Comparison of ENCODE assay signal across 10 mouse cellular contexts in the genomic region with DNA sequence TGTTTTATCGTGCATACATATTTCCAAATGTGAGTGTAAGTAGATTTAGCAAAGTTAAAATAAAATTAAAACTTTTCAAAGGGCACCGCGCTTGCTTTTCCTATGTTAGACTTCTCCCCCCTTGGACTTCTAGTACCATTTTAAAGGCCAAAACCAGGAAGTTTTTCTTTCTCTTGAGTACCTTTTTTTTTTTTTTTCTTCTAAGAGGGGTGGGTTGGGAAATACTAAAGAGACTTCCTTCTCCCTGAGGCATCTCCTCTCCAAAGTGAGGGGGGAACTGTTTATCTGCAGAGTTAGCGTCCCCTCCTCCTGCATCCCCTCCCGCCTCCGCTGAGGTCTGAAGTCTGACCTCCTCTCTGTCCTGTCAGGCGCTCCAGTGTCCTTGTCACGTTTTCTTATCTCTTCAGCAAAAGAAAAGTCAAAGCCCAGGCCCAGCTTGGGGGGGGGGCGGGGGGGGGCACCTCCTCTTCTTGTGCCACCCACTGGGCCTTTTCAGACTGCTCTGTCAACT.
DNase-seq lines count a peak whose midpoint lies in the region; ATAC-seq and TF ChIP-seq lines count a peak whose summit lies in the region.
"Had no signal": no experiment of that assay in that cellular context is flagged by ENCODE, and none has a peak within 500 bp of the region (broad histone marks: within the 10 kb centered on the region; RNA-seq: fewer than 3 reads in every experiment).

No protein-coding gene starts in this region.

- WGBS in heart, embryonic 13.5 days: 17% methylated on average over 9 of the region's 9 CpGs
- WGBS in lung, embryonic 15.5 days: 17% methylated on average over 9 of the region's 9 CpGs
- 52% methylated on average over 9 of the region's 9 CpGs for WGBS in lung, adult 2 months
- WGBS in embryonic facial prominence, embryonic 14.5 days: 30% methylated on average over 9 of the region's 9 CpGs

- 0 out of 2 replicates have a peak, but pooled peaks cover 3% of the 10 kb centered on the region for H3K27me3 ChIP-seq in heart, embryonic 13.5 days (replicated peaks)
- no peaks in the 10 kb centered on the region for H3K27me3 ChIP-seq in lung, embryonic 15.5 days
- no peaks in the 10 kb centered on the region for H3K27me3 ChIP-seq in embryonic facial prominence, embryonic 14.5 days (replicated peaks; ENCODE audit: control insufficient read depth, insufficient read depth, low read length)

- peak overlapping the region; percentile 53 for H3K4me2 ChIP-seq in heart, embryonic 13.5 days
- H3K4me2 ChIP-seq in lung, embryonic 15.5 days: peak overlapping the region; percentile 41; the same call in 1 of the 2 replicates
- H3K4me2 ChIP-seq in embryonic facial prominence, embryonic 14.5 days (ENCODE audit: low read depth, low read length): peak overlapping the region; percentile 47

- peaks cover 59% of the 10 kb centered on the region for H3K4me1 ChIP-seq in heart, embryonic 13.5 days
- peaks cover 44% of the 10 kb centered on the region for H3K4me1 ChIP-seq in lung, embryonic 15.5 days
- H3K4me1 ChIP-seq in lung, adult 2 months (ENCODE audit: control insufficient read depth, insufficient read depth, low read length): peaks cover 3% of the 10 kb centered on the region
- H3K4me1 ChIP-seq in embryonic facial prominence, embryonic 14.5 days (ENCODE audit: control insufficient read depth, insufficient read depth, low read length): peaks cover 31% of the 10 kb centered on the region

- no peak overlapping the region for H3K9ac ChIP-seq in heart, embryonic 13.5 days
- no peak overlapping the region for H3K9ac ChIP-seq in lung, embryonic 15.5 days
- peak overlapping the region; percentile 14; the same call in 1 of the 2 replicates for H3K9ac ChIP-seq in embryonic facial prominence, embryonic 14.5 days (ENCODE audit: low read depth, low read length)

- H3K9me3 ChIP-seq in heart, embryonic 13.5 days: no peaks in the 10 kb centered on the region
- H3K9me3 ChIP-seq in lung, embryonic 15.5 days: no peaks in the 10 kb centered on the region
- no peaks in the 10 kb centered on the region for H3K9me3 ChIP-seq in embryonic facial prominence, embryonic 14.5 days (ENCODE audit: control insufficient read depth, low read length)

- no peak for DNase-seq in heart, adult 8-10 months (ENCODE audit: low spot score)
- no peak for DNase-seq in lung, adult 2 months
- DNase-seq in embryonic facial prominence, embryonic 14.5 days (ENCODE audit: low spot score): no peak
- no peak for DNase-seq in layer of hippocampus, adult 2 months (ENCODE audit: low spot score in 2 of 2)
- no peak for DNase-seq in cerebellum, postnatal 36 days
- DNase-seq: cerebellum, adult 8-10 months; kidney, adult 2 months had no signal

- no peaks in the 10 kb centered on the region for H3K36me3 ChIP-seq in heart, embryonic 13.5 days
- no peaks in the 10 kb centered on the region for H3K36me3 ChIP-seq in lung, embryonic 15.5 days
- no peaks in the 10 kb centered on the region for H3K36me3 ChIP-seq in embryonic facial prominence, embryonic 14.5 days (ENCODE audit: control insufficient read depth, insufficient read depth, low read length)

- no peak for TF ChIP-seq POLR2A in lung, adult 2 months (IDR thresholded peaks at IDR 0.05; ENCODE audit: borderline replicate concordance, extremely low read depth, low read depth, low read length)

- H3K4me3 ChIP-seq in heart, embryonic 13.5 days: no peak overlapping the region
- H3K4me3 ChIP-seq in lung, embryonic 15.5 days: no peak overlapping the region
- H3K4me3 ChIP-seq in lung, adult 2 months (replicated peaks; ENCODE audit: extremely low read depth, low read depth, low read length): no peak overlapping the region
- no peak overlapping the region for H3K4me3 ChIP-seq in embryonic facial prominence, embryonic 14.5 days (ENCODE audit: low read depth, low read length)
- no peak overlapping the region for H3K4me3 ChIP-seq in layer of hippocampus, adult 2 months

- H3K27ac ChIP-seq in heart, embryonic 13.5 days (replicated peaks): peak overlapping the region; percentile 67
- H3K27ac ChIP-seq in lung, embryonic 15.5 days: peak overlapping the region; percentile 88
- H3K27ac ChIP-seq in embryonic facial prominence, embryonic 14.5 days (replicated peaks; ENCODE audit: low read depth, low read length): peak overlapping the region; percentile 55
- H3K27ac ChIP-seq in layer of hippocampus, adult 2 months: no peak overlapping the region

- no peak for TF ChIP-seq CTCF in lung, adult 2 months (IDR thresholded peaks at IDR 0.05; ENCODE audit: insufficient read depth, low read length)
- no peak for TF ChIP-seq CTCF in layer of hippocampus, adult 2 months (conservative IDR thresholded peaks at IDR 0.05)

- ATAC-seq in heart, embryonic 13.5 days (ENCODE audit: extremely low read depth, insufficient number of reproducible peaks, low FRiP score, low TSS enrichment): no peak
- ATAC-seq in lung, embryonic 15.5 days (ENCODE audit: borderline replicate concordance, extremely low read depth, low FRiP score, low TSS enrichment): peak; percentile 70; the same call in 1 of the 2 replicates
- ATAC-seq in embryonic facial prominence, embryonic 14.5 days (ENCODE audit: low read depth): no peak
- ATAC-seq in megakaryocyte progenitor cell, adult 5-6 weeks (replicated peaks; ENCODE audit: poor library complexity): peak; percentile 19; the same call in 1 of the 2 replicates

Comparison
In these comparisons a context has a peak if more than half of its experiments do, and no peak if none do; other contexts are left out.
1. ATAC-seq: peak in lung, embryonic 15.5 days (single experiment) and megakaryocyte progenitor cell, adult 5-6 weeks (single experiment); none in heart, embryonic 13.5 days (single experiment) and embryonic facial prominence, embryonic 14.5 days (single experiment).
2. Peak in every context shown above with its lines, with median percentiles within 50 percentile points of each other: H3K4me2 ChIP-seq.